Mouse (Mus musculus) stomach, embryonic 16.5 days (tissue): ENCODE data around the gene Inhbc. TPM values are rescaled to one million over a fixed set of nuclear protein-coding genes. Genes with fewer than 3 reads are reported as not detected.
A peak's percentile ranks its signal among the peaks of the same experiment; 100 is the strongest.
"Not testable (repeated sequence)": the region's sequence is repeated elsewhere in the genome, so short reads cannot be mapped to it uniquely, and the experiment has no call there.

Source experiments
- ATAC-seq: fragments of 200-750 bp; cut with Nextera tagmentation; 2 replicates; pipeline ENCODE4 v1.8.0; 2017; ENCODE audit warnings: moderate number of reproducible peaks, moderate TSS enrichment; ENCODE audit not compliant: insufficient read depth, low FRiP score
- H3K27ac ChIP-seq: fragments of 300-500 bp; sonication (generic); 2 replicates; pipeline ENCODE4 v1.5.1; 2014; ENCODE audit warnings: low read length
- H3K27me3 ChIP-seq: fragments of 300-500 bp; sonication (generic); 2 replicates; pipeline ENCODE4 v1.6.1; 2014; ENCODE audit warnings: low read length, control low read depth, mixed read lengths; ENCODE audit not compliant: control insufficient read depth, insufficient read depth
- H3K36me3 ChIP-seq: fragments of 300-500 bp; sonication (generic); 2 replicates; pipeline ENCODE4 v1.6.1; 2014; ENCODE audit warnings: low read length; ENCODE audit not compliant: control insufficient read depth, insufficient read depth
- H3K4me1 ChIP-seq: fragments of 300-500 bp; sonication (generic); 2 replicates; pipeline ENCODE4 v1.6.1; 2014; ENCODE audit warnings: low read length, control low read depth, mixed read lengths; ENCODE audit not compliant: control insufficient read depth, insufficient read depth
- H3K4me2 ChIP-seq: fragments of 300-500 bp; sonication (generic); 2 replicates; pipeline ENCODE4 v1.6.1; 2014; ENCODE audit warnings: low read depth, low read length, mixed read lengths
- H3K4me3 ChIP-seq: fragments of 300-500 bp; sonication (generic); replicated peaks from 2 replicates; pipeline ENCODE4 v1.5.1; 2014; ENCODE audit warnings: mild to moderate bottlenecking, low read length
- H3K9ac ChIP-seq: fragments of 300-500 bp; sonication (generic); 2 replicates; pipeline ENCODE4 v1.6.1; 2014; ENCODE audit warnings: low read length
- H3K9me3 ChIP-seq: fragments of 300-500 bp; sonication (generic); replicated peaks from 2 replicates; pipeline ENCODE4 v1.6.1; 2016; ENCODE audit warnings: low read length, control low read depth; ENCODE audit not compliant: control insufficient read depth
- WGBS: fragments of 180-500 bp; shearing (Covaris S2); extraction: QIAGEN DNeasy Blood & Tissue Kit; methylation state at CpG from one replicate; pipeline ENCODE4 v1.1.7; 2014; 5-methylcytosine and 5-hydroxymethylcytosine counted together
- polyA plus RNA-seq: library from polyadenylated mRNA; unstranded; fragments of >200 nt; fragmentation: Nextera tagmentation; extraction: Ambion mirVana; gene quantifications from 2 replicates; pipeline ENCODE4 v1.2.1, GENCODE M21; 2015

The Inhbc gene
- polyA plus RNA-seq, 1 experiment from 2014 or later: 0.27 TPM

- 5% methylated on average over 7 of the region's 7 CpGs for WGBS
- Histone ChIP-seq H3K4me1 (peaks cover 11% of the 10 kb centered on the region), H3K4me3 (no peak overlapping the region), H3K27ac (no peak overlapping the region), H3K9ac (no peak overlapping the region), H3K36me3 (no peaks in the 10 kb centered on the region), H3K9me3 (no peaks in the 10 kb centered on the region; the same call in 1 of the 2 replicates), H3K27me3 (peaks cover 23% of the 10 kb centered on the region), H3K4me2 (no peak overlapping the region)
- ATAC-seq: no peak
These were observed 45.7 kb downstream of the Inhbc start for GRCm38 (mm10) chr10:127324495-127324894.

- Histone ChIP-seq H3K36me3 (no peaks in the 10 kb centered on the region), H3K4me3 (0 out of 2 replicates have a peak overlapping the region, but pooled peaks have one; percentile 15), H3K27me3 (peaks cover 21% of the 10 kb centered on the region), H3K4me1 (peaks cover 11% of the 10 kb centered on the region), H3K9ac (no peak overlapping the region), H3K4me2 (no peak overlapping the region), H3K9me3 (no peaks in the 10 kb centered on the region; the same call in 1 of the 2 replicates), H3K27ac (no peak overlapping the region)
- ATAC-seq: no peak
- 65% methylated on average over 17 of the region's 17 CpGs for WGBS
These were observed 46.9 kb downstream of the Inhbc start for GRCm38 (mm10) chr10:127323131-127323855.

DNA sequence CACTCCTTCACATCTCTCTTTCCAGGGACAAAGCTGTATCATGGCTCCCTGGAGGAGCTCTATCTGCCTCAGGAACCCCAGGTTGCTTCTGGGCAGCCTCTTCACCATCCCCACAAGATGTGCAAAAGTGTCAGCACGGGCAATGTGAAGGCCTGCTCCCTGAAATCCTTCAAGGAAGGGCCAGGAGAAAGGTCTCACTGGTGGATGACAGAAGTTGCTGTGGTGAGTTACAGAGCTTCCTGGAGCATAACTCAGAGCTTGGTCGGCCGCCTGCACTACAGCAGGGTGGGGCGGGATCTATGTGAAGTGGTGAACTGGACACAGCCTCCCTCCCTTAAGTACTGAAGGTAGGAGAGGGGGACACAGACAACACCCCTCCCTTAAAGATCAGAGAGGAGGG, 47.6 kb downstream of the Inhbc start:
- no peaks in the 10 kb centered on the region for H3K36me3 ChIP-seq
- peaks cover 11% of the 10 kb centered on the region for H3K4me1 ChIP-seq
- H3K9ac ChIP-seq: no peak overlapping the region
- no peaks in the 10 kb centered on the region; the same call in 1 of the 2 replicates for H3K9me3 ChIP-seq
- no peak overlapping the region for H3K4me3 ChIP-seq
- H3K27ac ChIP-seq: no peak overlapping the region; the same call in 1 of the 2 replicates
- 58% methylated on average over 4 of the region's 4 CpGs for WGBS
- no peak overlapping the region for H3K4me2 ChIP-seq
- no peak for ATAC-seq
- peaks cover 17% of the 10 kb centered on the region for H3K27me3 ChIP-seq

GRCm38 (mm10) chr10:127322178-127322577, 48.1 kb downstream of the Inhbc start:
- Histone ChIP-seq H3K36me3 (no peaks in the 10 kb centered on the region), H3K27me3 (peaks cover 12% of the 10 kb centered on the region), H3K9ac (no peak overlapping the region), H3K4me1 (peaks cover 11% of the 10 kb centered on the region), H3K9me3 (no peaks in the 10 kb centered on the region; the same call in 1 of the 2 replicates), H3K4me3 (no peak overlapping the region), H3K4me2 (no peak overlapping the region), H3K27ac (no peak overlapping the region)
- no peak for ATAC-seq
- 57% methylated on average over 13 of the region's 13 CpGs for WGBS

- Histone ChIP-seq H3K4me3 (no peak within 1 kb of the TSS), H3K4me1 (peaks cover 7% of the 10 kb centered on the region), H3K27me3 (peaks cover 6% of the 10 kb centered on the region; the same call in 1 of the 2 replicates), H3K36me3 (no peaks in the 10 kb centered on the region), H3K27ac (no peak within 1 kb of the TSS; the same call in 1 of the 2 replicates), H3K9me3 (no peaks in the 10 kb centered on the region), H3K9ac (no peak within 1 kb of the TSS), H3K4me2 (no peak within 1 kb of the TSS)
- WGBS: 69% methylated on average over 3 of the region's 3 CpGs
- no peak for ATAC-seq
These were observed 48.6 kb downstream of the Inhbc start, which contains the start of gene Arhgap9 for GRCm38 (mm10) chr10:127321621-127322020. Gene Arhgap9, plus strand, starts transcription at chr10:127321964.

DNA sequence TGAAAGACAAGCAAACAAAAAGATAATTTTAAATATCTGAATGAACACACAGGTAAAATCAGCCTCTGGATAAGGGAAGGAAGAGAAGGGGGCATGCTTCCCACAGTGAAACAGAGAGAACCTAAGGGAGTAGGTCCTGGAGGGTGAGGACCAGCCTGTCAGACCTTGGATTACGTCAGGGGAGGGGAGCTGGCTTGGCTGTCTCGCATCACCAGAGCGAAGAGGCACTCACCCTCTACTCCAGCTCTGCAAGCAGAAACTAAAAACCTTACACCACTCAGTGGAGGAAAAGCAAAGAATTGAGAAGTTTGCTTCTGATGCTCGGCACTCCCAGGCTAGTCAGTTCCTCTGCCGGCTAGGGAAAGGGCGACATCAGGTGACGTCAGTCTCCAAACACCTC, 50.3 kb downstream of the Inhbc start:
- H3K4me2 ChIP-seq: no peak overlapping the region
- H3K27ac ChIP-seq: no peak overlapping the region
- H3K27me3 ChIP-seq: no peaks in the 10 kb centered on the region
- no peaks in the 10 kb centered on the region for H3K9me3 ChIP-seq
- no peak overlapping the region for H3K4me3 ChIP-seq
- no peaks in the 10 kb centered on the region for H3K4me1 ChIP-seq
- H3K9ac ChIP-seq: no peak overlapping the region
- no peak for ATAC-seq
- H3K36me3 ChIP-seq: no peaks in the 10 kb centered on the region
- 75% methylated on average over 7 of the region's 7 CpGs for WGBS

GRCm38 (mm10) chr10:127318009-127318408, 52.2 kb downstream of the Inhbc start:
- Histone ChIP-seq H3K9ac (no peak overlapping the region), H3K27ac (no peak overlapping the region), H3K4me2 (no peak overlapping the region), H3K36me3 (no peaks in the 10 kb centered on the region), H3K27me3 (no peaks in the 10 kb centered on the region), H3K4me1 (no peaks in the 10 kb centered on the region), H3K9me3 (no peaks in the 10 kb centered on the region), H3K4me3 (no peak overlapping the region)
- 46% methylated on average over 4 of the region's 4 CpGs for WGBS
- ATAC-seq: no peak

- Histone ChIP-seq H3K27me3 (no peaks in the 10 kb centered on the region), H3K27ac (no peak overlapping the region), H3K9me3 (no peaks in the 10 kb centered on the region), H3K4me3 (no peak overlapping the region), H3K4me2 (no peak overlapping the region), H3K4me1 (0 out of 2 replicates have a peak, but pooled peaks cover 2% of the 10 kb centered on the region), H3K9ac (no peak overlapping the region), H3K36me3 (no peaks in the 10 kb centered on the region)
- 80% methylated on average over 2 of the region's 2 CpGs for WGBS
- ATAC-seq: no peak
These were observed 53.0 kb downstream of the Inhbc start for GRCm38 (mm10) chr10:127317277-127317676.

DNA sequence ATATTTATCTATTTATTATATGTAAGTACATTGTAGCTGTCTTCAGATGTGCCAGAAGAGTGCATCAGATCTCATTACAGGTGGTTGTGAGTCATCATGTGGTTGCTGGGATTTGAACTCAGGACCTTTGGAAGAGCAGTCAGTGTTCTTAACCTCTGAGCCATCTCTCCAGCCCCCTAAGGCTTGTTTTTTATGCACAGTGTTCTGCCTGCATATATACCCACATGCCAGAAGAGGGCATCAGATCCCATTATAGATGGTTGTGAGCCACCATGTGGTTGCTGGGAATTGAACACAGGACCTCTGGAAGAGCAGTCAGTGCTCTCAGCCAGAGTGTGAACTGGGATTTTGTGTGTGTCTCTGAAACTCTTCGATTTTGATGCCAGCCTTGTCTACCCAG, 55.3 kb downstream of the Inhbc start:
- H3K9me3 ChIP-seq, H3K36me3 ChIP-seq, H3K27ac ChIP-seq, H3K27me3 ChIP-seq, ATAC-seq, H3K4me3 ChIP-seq, H3K9ac ChIP-seq, H3K4me2 ChIP-seq: not testable (repeated sequence)
- peaks cover 10% of the 10 kb centered on the region; the same call in 1 of the 2 replicates for H3K4me1 ChIP-seq
- 78% methylated on average over 1 of the region's 1 CpGs for WGBS
